Mouse (Mus musculus): ENCODE results near the gene Nfu1. TPM values are rescaled to one million over a fixed set of nuclear protein-coding genes. Genes with fewer than 3 reads are reported as not detected.

Gene Nfu1
- 10 to 100 TPM; 59.3 to 63.0 TPM for total RNA-seq (2021)
- long read RNA-seq, transcript Nfu1-201 (8 exons, 948 nt), result minor isoform, 9 of 122 reads
- long read RNA-seq, transcript Nfu1-202 (8 exons, 950 nt), result major isoform, 90 of 122 reads
- long read RNA-seq, partial matches to known transcripts, result 6 of 122 reads
- long read RNA-seq, other reads (novel, unspliced or antisense), result 15 of 122 reads

DNA sequence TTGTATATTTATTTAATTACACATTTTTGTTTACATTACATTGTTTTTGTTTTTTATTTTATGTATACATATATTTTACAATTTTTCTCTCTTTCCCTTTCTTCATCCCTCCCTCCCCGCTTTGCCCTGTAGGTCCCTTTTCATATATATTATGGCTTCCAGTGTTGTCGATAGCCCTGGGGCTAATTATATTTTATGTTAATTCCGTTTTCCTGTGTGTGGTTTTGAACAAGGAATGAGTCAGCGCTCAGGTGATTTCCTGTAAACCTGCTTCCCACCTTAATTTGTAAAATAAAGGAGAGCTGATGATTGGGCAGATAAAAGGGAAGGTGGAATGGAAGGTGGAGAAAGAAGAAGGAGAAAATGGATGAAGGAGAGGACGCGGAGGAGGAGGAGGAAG, at the start of gene Nfu1:
Gene Nfu1, plus strand, starts transcription at position 350 of the 400 bp plus-strand sequence.
- no peak for DNase-seq (ENCODE audit: low spot score in 2 of 2)

DNA sequence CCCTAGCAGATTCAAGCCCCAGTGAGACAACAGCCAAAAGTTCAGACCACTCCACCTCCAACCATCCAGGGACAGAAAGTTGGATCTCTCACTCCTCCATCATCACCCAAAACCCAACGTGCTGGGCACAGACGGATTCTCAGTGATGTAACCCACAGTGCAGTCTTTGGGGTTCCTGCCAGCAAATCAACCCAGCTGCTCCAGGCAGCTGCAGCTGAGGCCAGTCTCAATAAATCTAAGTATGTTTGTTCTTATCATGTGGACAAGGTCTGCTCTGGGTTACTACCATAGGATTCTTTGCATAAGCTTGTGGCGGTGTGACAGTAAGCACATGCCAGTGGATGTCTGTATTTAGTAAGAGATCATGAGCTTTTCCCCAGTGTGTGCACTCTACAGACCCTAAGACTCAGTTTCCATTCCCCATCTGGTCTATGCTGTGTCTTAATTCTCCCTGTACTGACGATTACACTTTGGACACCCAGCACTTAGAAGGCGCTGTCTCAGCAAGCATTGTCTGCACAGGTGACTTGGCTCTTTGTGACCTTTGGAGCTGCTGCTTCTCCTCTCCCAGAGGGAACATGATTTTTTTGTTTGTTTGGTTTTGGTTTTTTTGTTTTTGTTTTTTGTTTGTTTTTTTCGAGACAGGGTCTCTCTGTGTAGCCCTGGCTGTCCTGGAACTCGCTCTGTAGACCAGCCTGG, 44.9 kb upstream of the Nfu1 start:
- DNase-seq (ENCODE audit: low spot score in 2 of 2), result no peak

DNA sequence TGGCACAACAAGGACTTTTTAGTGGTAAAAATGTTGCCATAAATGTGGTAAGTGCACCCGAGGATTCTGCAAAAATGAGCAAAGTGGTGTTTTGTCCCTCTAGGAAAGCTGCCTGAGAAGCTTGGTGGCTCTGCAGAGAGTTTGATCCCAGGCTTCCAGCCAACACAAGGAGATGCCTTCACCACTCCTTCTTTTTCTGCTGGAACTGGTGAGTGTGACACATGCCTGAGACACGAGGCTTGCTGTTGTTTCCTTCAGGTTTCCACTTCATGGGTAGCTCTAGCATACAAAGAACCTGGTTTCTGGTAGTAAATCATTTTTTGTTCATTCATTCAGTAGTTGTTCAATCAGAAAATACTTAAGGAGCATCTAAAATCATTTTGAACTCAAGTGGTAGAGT, 41.9 kb upstream of the Nfu1 start:
- no peak for DNase-seq (ENCODE audit: low spot score in 2 of 2)

DNA sequence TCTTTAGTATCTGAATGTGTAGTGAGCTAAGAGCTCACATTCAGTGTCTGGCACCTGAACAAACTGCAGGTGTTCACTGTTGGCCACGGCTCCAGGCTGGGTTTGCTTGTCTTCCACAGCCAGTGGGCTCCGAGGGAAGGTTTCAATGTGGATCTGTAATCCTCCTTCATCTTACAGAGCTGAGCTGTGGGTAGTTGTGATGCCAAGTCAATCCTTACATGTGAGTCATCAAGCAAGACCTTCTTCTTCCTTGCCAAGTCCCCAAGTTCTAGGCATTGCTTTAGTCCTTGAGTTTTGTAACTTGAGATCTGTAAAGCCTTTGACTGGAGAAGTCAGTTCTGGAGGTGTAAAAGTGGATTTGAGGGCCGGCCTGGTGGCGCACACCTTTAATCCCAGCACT, 35.1 kb upstream of the Nfu1 start:
- no peak for DNase-seq (ENCODE audit: low spot score in 2 of 2)

DNA sequence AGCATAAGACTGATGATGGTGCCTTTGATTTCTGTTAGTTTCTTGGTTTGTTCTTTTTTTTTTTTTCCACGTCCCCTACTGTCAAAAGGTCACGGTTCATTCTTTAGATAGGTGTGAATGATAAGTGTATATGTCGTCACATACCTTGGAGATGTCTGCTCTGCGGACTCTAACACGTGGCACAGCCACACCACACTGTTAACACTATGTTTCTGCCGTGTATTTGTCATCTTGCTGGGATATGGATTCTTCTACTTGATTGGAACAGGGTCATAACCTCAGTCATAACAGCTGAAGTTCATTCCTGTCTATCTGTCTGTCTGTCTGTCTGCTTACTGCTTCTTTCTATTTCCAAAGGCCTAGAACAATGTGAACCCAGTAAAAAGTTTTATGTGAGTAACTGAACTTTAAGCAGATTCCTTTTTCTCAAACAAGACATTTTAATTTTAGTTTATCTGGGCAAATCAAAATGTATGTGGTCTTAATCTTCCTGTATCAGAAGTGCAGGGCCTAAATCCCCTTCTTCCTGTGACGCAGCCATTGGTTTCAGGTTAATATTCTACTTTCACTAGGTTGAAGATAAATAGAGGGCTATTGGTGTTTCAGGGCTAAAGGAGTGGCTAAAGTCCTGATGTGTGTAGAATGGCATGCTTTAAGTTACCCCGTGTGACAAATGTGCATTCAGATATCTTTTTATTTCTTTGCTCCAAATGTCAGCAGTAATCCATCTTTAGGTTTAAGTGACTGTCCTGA, 30.7 kb upstream of the Nfu1 start:
- DNase-seq (ENCODE audit: low spot score in 2 of 2), result no peak

DNA sequence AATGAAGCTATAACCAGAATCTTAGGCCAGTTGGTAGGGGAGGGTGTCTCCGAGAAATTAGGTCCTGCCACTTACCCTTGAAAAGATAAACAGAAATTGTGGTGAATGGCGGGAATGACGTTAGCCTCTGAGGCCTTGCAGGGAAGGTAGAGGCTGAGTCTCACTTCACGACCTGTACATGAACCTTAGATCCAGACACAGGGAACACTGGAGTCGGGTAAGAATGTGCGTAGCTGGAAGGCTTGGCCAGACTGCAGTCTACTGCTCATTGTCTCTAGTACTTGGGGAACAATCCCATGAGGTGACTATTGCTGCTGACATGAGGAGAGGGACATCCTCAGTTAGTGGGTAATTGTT, 30.1 kb upstream of the Nfu1 start:
- DNase-seq (ENCODE audit: low spot score in 2 of 2), result no peak

DNA sequence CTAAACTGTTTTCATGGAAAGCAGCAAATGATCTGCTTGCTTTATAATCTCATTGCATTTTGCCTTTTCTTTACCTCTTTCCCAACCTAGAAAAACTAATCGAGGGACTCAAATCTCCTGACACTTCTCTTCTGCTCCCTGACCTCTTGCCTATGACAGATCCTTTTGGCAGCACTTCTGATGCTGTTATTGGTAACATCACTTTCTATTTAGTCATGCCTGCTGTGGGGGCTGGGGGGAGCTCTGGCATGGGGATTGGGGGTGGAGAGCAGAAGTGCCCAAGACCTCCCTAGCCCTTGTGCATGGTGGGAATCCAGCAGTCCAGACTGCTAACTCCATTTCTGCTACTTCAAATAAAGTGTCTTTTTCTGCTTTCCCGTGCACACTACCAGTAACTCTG, 27.8 kb upstream of the Nfu1 start:
- DNase-seq (ENCODE audit: low spot score in 2 of 2), result no peak

DNA sequence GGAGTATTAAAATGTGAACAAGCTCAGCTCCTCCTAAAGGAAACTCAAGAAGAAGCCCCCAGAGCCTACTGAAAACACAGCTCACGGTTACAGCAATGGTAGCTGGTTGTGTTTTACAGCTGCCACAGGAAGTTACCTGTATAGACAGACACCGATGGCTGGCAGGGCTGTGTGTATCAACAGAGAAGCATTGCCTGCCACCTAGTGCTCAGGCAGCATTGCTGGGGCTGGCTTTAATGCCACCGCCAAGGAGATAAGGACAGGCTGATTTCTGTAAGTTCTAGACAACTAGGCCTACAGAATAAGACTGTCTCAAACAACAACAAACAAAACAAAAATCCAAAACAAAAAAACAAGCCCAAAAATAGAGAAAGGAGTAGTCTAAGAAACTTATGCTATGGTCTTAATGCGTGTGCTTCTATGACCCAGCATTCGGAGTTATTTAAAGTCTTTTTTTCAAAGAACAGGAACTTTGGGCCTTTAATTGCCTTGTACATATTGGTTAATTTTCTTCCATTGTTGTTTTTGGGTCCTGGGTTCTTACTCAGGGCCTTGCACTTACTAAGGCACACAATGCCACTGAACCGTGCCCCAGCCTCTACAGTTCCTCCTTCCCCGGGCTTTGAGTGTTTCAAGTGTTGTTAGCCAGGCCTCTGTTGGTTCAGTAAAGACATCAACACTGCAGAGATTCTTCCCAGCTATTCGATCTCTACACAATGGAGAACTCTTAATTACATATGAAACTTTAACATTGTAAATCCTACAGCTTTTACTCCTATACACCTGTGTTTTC, 23.5 kb upstream of the Nfu1 start:
- no peak for DNase-seq (ENCODE audit: low spot score in 2 of 2)

DNA sequence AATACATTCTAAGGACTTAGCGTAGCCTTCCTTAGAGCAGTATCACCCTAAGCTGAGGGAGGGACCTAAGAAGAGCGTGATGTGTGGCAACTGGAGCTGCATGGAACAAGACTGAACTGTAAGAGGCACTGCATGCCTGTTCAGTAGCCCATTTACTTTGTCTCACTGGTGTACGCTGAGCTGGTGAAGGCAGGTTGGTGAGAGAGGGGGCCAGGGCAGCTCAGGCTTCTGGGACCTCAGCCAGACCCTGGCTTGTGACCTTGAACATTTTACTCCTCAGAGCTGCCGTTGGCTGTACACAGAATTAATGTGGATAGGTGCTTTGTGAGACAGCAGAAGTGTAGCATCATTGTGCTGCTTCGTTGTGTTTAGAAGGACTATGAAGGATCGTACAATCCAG, 19.5 kb upstream of the Nfu1 start:
- no peak for DNase-seq (ENCODE audit: low spot score in 2 of 2)

DNA sequence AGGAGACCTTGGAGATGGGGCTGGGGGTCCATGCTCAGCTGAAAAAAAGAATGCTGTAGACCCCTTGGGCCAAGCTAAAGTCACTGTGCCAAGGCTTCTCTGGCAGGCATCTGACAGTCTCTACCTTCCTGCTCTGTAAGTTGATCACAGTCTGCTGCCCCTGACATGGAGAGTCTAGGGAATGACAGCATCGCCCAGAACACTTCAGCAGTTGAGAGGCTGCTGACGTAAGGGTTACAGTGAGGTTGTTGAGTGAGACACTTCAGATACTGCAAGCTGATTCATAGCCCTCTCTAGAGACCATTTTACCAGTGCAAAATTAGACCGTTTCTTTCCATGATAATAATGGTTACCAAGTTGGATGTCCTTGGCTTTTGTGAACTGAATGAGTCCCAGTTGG, 18.0 kb upstream of the Nfu1 start:
- no peak for DNase-seq (ENCODE audit: low spot score in 2 of 2)

DNA sequence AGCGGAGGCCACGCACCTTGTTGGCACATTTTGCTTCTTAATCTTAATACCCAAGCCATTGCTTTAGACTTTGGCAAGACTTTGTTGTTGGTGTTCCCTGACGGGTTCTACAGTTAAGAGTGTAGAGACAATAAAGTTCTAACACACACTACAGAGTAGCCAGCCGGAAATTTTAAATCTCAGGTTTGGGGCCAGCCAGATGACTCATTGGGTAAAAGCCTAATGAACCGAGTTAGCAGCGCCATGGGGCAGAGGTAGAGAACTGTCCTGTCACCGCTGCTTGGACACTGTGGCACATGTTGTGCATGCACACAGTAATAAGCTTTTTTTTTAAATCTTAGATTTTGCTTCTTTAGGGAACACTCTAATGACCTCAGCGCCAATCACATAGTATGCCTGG, 16.7 kb upstream of the Nfu1 start:
- DNase-seq (ENCODE audit: low spot score in 2 of 2), result no peak

DNA sequence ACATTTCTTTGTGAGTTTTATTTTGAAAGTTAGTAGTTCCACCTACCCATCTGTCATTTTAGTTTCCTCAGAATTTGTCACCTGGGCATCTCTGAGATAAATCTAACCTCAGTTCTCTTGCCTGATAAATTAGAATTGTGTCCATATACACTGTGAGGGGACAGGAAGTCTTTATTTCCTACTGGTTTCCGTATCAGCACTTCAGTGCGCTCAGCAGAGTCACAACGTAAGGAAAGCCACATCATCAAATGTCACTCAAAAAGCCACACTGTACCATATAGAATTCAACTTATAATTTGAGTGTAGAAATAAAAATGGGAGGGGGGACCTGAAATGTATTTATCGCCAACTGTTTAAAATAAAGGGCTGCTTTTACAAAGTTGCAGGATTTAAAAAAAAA, 14.8 kb upstream of the Nfu1 start:
- DNase-seq (ENCODE audit: low spot score in 2 of 2), result no peak

DNA sequence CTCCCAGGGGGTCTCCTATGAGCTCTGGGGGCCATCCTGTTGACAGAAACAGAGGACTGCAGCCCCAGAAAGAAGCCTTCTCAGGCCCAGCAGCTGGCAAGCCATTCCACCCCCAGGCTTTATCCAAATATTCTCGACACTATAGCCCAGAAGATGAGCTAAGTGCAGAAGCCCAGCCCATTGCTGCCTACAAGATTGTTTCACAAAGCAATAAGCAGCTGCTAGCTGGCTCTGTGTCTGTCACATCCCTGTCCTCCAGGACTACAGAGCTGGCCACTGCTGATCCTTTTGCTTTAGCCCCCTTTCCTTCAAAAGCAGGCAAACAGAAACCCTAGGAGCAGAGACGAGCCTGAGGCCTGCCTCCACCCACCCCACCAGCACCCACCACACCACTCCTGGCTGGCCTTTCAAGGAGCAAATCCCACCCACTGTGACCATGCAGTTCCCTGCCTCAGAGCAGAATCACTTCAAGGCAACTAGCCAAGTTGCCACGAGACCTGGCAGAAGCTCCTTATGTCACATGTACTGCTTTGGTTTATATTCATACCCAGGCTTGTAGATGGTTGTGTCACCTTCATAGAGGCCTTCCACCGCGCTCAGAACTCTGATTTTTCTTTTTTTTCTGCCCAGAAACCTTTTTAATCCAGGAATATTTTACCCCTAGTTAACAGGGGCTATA, 12.3 kb upstream of the Nfu1 start:
- peak; percentile 13 to 26 for DNase-seq (ENCODE audit: low spot score in 2 of 2)

DNA sequence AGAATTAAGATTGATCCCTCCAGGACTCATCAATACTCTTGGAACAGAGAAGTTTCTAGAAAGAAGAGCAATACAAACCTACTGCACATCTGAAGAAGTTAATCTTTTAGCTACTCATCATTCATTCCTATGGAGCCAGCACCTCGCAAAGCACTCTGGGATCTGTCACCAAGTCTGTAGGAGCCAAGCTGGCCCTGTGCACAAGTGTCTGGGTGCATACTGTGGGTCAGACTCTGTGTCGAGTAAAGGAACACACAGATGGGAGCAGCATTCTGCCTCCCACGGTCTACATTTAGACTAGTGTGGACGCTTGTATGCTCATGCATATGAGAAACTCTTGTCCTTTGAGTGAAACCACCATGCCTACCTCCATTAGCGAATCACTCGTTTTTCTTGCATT, 11.7 kb upstream of the Nfu1 start:
- DNase-seq (ENCODE audit: low spot score in 2 of 2), result no peak

DNA sequence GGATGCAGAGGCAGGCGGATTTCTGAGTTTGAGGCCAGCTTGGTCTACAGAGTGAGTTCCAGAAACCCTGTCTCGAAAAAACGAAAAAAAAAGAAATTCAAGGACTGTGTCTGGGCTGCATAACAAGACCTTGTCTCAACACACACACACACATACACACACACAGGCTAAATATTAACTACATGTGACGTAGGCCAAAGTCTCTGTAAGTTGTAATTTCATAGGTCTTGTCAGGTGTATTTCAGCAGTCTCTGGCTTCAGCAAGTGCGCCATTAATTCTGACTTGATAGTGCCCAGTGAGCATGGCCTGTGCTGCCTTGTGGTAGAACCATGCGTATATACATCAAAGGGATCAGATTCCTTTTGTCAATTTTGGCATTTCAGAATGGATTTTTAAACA, 7.0 kb upstream of the Nfu1 start:
- DNase-seq (ENCODE audit: low spot score in 2 of 2), result no peak

DNA sequence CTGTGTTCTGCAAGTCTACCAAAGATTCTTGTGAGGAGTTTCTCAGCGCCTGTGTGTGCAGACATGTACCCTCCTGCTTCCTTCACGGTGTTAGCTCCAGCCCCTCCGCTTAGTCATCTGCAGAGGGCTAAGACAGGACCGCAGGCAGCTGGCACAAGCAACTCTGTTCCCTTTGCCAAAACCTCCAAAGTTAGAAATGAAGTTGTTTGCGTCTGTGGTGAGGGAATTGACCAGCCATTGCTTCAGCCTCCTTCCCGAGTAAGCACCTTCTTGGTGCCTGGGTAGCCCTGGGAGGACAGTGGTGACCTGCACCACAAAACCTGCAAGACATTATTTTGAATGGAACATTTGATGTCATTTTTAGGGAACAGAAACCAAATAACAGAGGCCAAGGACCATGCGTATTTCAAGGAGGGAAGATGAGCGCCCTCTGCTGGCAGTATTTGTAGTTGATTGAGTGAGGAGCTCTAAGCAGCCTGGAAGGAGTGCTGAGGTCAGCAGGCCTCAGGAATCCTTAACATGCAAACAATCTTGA, 6.4 kb upstream of the Nfu1 start:
- peak; percentile 83 to 86 for DNase-seq (ENCODE audit: low spot score in 2 of 2)

DNA sequence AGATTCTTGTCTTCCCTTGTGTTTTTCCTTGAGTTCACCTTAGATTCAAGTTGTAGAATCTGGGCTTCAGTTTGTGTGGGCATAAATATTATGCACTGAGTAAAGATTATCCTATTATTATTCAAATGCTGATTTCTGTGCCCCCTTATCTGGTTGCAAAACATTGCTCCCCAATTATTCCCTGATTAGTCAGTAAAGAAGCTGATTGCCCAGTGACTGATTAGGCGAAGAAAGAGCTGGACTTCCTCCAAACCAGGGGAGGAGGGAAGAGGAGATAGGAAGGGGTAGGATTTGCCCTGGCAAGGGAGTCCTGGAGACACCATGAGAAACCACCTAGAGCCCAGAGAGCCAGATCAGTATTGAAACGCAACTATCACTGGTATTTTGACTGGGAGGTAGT, 4.9 kb upstream of the Nfu1 start:
- no peak for DNase-seq (ENCODE audit: low spot score in 2 of 2)

DNA sequence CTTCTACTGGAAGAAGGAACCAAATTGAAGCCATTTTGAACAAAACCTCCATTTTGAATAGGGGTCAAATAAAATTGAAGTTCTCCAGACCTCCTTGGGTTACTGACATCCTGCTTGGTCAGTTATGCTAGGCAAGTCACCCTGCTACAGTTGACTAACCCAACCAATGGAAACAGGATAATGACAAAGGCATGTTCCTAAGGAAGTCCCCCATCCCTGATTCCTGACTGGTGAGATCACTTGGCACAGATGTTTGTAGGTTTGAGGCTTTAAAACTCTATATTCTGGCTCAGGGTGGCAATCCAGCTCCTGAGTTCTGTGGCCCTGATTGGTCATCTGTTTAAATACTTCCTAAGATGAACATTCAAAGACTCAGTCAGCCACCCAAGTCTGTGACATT, 3.5 kb upstream of the Nfu1 start:
- DNase-seq (ENCODE audit: low spot score in 2 of 2), result no peak

DNA sequence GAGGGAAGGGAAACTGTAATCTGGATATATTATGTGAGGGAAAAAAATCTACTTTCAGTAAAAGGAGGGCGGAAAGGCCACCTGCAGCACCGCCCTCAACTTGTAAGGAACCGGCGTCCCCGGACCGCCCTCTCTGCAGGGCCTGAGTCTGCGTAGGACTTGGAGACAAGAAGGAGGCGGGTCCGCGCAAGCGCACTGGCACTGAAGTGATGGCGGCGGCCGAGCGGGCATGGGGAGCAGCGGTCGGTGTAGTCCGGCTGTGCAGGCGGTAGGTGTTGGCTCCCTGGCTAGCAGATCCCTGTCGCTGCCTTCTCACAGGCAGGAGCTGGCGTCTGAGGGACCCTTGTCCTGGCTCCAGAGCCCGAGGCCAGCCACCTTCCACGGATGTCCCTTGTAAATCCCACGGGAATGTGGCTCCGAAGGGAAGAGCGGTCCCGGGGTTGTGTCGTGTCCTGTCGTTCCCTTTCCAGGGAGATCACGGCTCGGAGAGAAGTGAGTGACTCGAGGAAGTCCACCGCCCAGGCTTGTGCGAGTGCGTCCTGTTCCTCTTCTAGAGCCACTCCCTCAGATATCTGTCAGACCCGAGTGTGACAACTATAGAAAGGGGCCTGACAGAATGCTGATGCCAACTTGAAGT, 774 bp downstream of the Nfu1 start:
- peak; percentile 94 to 95 for DNase-seq (ENCODE audit: low spot score in 2 of 2)

DNA sequence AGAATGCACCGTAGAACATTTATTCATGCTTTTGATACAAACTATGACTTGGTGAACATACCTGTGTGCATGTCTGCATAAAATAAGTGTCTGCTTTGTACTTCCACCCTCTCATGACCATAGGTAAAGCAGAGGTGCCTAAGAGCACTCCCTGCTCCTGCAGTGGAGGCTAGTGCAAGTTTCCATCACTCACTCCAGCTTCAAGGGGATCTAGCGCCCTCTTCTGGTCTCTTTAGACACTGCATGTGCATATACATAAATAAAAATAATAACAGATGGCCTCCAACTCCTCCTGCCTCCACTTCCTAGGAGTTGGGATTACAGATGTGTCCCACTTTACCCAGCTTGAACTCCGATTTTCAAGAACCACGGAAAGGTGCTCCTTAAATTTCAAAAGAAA, 7.9 kb downstream of the Nfu1 start:
- DNase-seq (ENCODE audit: low spot score in 2 of 2), result peak; percentile 37 to 51

DNA sequence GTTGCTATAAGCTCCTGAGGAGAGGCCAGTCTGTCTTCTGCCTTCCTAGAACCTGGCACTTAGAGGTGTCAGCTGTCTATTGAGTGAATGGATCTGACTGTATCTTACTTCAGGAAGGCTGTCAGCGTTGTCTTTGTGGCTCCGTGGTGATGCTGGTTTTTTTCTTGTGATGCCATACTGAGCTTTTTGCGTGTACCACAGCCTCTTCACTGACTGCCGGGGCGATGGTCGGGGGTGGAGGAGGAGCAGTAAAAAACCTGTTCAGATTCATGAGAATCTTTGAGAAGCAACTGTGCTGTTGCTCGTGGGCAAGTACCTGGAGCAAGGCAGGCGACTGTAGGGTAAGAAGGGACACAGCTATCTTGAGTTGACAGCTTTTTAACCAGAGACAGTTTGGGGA, 9.8 kb downstream of the Nfu1 start:
- DNase-seq (ENCODE audit: low spot score in 2 of 2), result no peak
